Mouse (Mus musculus) cerebellum, postnatal 14 days (tissue): ENCODE measurements around the gene Dnajc22.

ENCODE experiments used
- DNase-seq, 2 experiments: peaks; one replicate each; pipeline ENCODE4 v3.0.0; 2021; ENCODE audit warnings: mixed read lengths in 2 of 2

Dnajc22 gene

GRCm38 (mm10) chr15:99087253-99088075, 5.5 kb upstream of the Dnajc22 start, which contains the start of gene C1ql4:
Gene C1ql4 (minus strand): TSS chr15:99087817.
- peak in 1 of 2 experiments; percentile 48 for DNase-seq

GRCm38 (mm10) chr15:99088292-99088691, 4.7 kb upstream of the Dnajc22 start:
- DNase-seq = peak; percentile 80 to 89

- no peak for DNase-seq
Measured at GRCm38 (mm10) chr15:99089069-99089468, 3.9 kb upstream of the Dnajc22 start.

GRCm38 (mm10) chr15:99093291-99094258, 605 bp downstream of the Dnajc22 start:
- peak; percentile 45 to 59 for DNase-seq

- DNase-seq = peak in 1 of 2 experiments; percentile 44
Measured at GRCm38 (mm10) chr15:99094631-99095270, 1.8 kb downstream of the Dnajc22 start.

GRCm38 (mm10) chr15:99095356-99095755, 2.4 kb downstream of the Dnajc22 start:
- no peak for DNase-seq

GRCm38 (mm10) chr15:99096061-99096793, 3.3 kb downstream of the Dnajc22 start:
- no peak for DNase-seq

GRCm38 (mm10) chr15:99096831-99097500, 4.0 kb downstream of the Dnajc22 start:
- DNase-seq = peak in 1 of 2 experiments; percentile 39

- DNase-seq = no peak
Measured at GRCm38 (mm10) chr15:99097840-99098492, 5.0 kb downstream of the Dnajc22 start.

- no peak for DNase-seq
Measured at GRCm38 (mm10) chr15:99098493-99098861, 5.5 kb downstream of the Dnajc22 start.

- DNase-seq = peak; percentile 67 to 79
Measured at GRCm38 (mm10) chr15:99099139-99099556, 6.2 kb downstream of the Dnajc22 start.

- no peak for DNase-seq
Measured at GRCm38 (mm10) chr15:99099984-99100383, 7.0 kb downstream of the Dnajc22 start.

GRCm38 (mm10) chr15:99105238-99105637, 12.3 kb downstream of the Dnajc22 start:
- no peak for DNase-seq

- no peak for DNase-seq
Measured at GRCm38 (mm10) chr15:99107866-99108265, 14.9 kb downstream of the Dnajc22 start.

- DNase-seq = no peak
Measured at GRCm38 (mm10) chr15:99111139-99111538, 18.2 kb downstream of the Dnajc22 start.

- DNase-seq = no peak
Measured at GRCm38 (mm10) chr15:99111809-99112208, 18.8 kb downstream of the Dnajc22 start.

- no peak for DNase-seq
Measured at GRCm38 (mm10) chr15:99112843-99113395, 19.9 kb downstream of the Dnajc22 start.

GRCm38 (mm10) chr15:99113396-99113975, 20.5 kb downstream of the Dnajc22 start:
- peak in 1 of 2 experiments; percentile 24 for DNase-seq

GRCm38 (mm10) chr15:99114312-99115064, 21.5 kb downstream of the Dnajc22 start:
- no peak for DNase-seq
